Mouse (Mus musculus) liver, embryonic 16.5 days (tissue): ENCODE measurements around the gene Tmem108. TPM values are rescaled to one million over a fixed set of nuclear protein-coding genes. Genes with fewer than 3 reads are reported as not detected.

Experiments
- ATAC-seq: fragments of 200-750 bp; cut with Nextera tagmentation; 2 replicates; pipeline ENCODE4 v1.8.0; 2017; ENCODE audit warnings: low read depth, mild to moderate bottlenecking, moderate number of reproducible peaks, moderate library complexity
- H3K27ac ChIP-seq: fragments of 300-500 bp; sonication (generic); 2 replicates; pipeline ENCODE4 v1.5.1; 2014; ENCODE audit warnings: mild to moderate bottlenecking, low read length
- H3K27me3 ChIP-seq: fragments of 300-500 bp; sonication (generic); 2 replicates; pipeline ENCODE4 v1.6.1; 2014; ENCODE audit warnings: low read depth, low read length, mixed read lengths; ENCODE audit not compliant: control insufficient read depth, insufficient read depth
- H3K36me3 ChIP-seq: fragments of 300-500 bp; sonication (generic); 2 replicates; pipeline ENCODE4 v1.6.1; 2014; ENCODE audit warnings: mild to moderate bottlenecking; ENCODE audit not compliant: control insufficient read depth, insufficient read depth
- H3K4me1 ChIP-seq: fragments of 300-500 bp; sonication (generic); 2 replicates; pipeline ENCODE4 v1.6.1; 2014; ENCODE audit warnings: low read depth, low read length, mixed read lengths; ENCODE audit not compliant: control insufficient read depth
- H3K4me2 ChIP-seq: fragments of 300-500 bp; sonication (generic); 2 replicates; pipeline ENCODE4 v1.6.1; 2014; ENCODE audit warnings: low read depth, low read length, mixed read lengths
- H3K4me3 ChIP-seq: fragments of 300-500 bp; sonication (generic); 2 replicates; pipeline ENCODE4 v1.5.1; 2014; ENCODE audit warnings: low read depth, mild to moderate bottlenecking, low read length
- H3K9ac ChIP-seq: fragments of 300-500 bp; sonication (generic); 2 replicates; pipeline ENCODE4 v1.6.1; 2014; ENCODE audit warnings: low read depth, low read length
- H3K9me3 ChIP-seq: fragments of 300-500 bp; sonication (generic); replicated peaks from 2 replicates; pipeline ENCODE4 v1.6.1; 2016; ENCODE audit warnings: low read length; ENCODE audit not compliant: control insufficient read depth
- WGBS: fragments of 180-500 bp; shearing (Covaris S2); extraction: QIAGEN DNeasy Blood & Tissue Kit; methylation state at CpG from one replicate; pipeline ENCODE4 v1.1.7; 2014; ENCODE audit not compliant: insufficient replicate concordance; 5-methylcytosine and 5-hydroxymethylcytosine counted together
- polyA plus RNA-seq: library from polyadenylated mRNA; unstranded; fragments of >200 nt; fragmentation: Nextera tagmentation; extraction: Ambion mirVana; gene quantifications from 2 replicates; pipeline ENCODE4 v1.2.1, GENCODE M21; 2015

Gene Tmem108
- polyA plus RNA-seq, 1 experiment from 2014 or later: 1.9 TPM

DNA sequence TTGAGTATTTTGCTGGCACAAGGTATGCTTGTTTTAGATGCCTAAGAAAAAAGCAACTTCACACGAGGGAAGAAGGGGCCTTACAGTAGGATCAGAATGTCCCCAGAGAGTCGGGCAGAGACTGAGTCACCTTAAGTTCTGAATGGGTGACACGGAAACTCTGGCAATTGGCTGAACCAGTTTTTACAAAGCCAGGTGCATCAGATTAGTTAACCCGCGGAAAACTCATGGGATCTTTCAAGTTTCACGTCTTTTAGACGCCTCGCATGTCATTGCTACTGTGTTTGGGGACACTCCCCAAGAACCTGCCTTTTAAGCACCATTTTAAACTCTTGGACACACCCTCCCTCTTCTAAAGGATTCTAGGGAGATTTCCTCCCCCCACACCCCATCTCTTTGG lies 1.3 kb downstream of the Tmem108 start:
- H3K27me3 ChIP-seq: peaks cover 35% of the 10 kb centered on the region
- H3K27ac ChIP-seq: no peak overlapping the region
- WGBS: 27% methylated on average over 8 of the region's 8 CpGs
- no peak overlapping the region for H3K9ac ChIP-seq
- no peaks in the 10 kb centered on the region; the same call in 1 of the 2 replicates for H3K4me1 ChIP-seq
- H3K4me2 ChIP-seq: no peak overlapping the region
- no peak overlapping the region for H3K4me3 ChIP-seq
- H3K36me3 ChIP-seq: no peaks in the 10 kb centered on the region
- no peak for ATAC-seq
- no peaks in the 10 kb centered on the region for H3K9me3 ChIP-seq

DNA sequence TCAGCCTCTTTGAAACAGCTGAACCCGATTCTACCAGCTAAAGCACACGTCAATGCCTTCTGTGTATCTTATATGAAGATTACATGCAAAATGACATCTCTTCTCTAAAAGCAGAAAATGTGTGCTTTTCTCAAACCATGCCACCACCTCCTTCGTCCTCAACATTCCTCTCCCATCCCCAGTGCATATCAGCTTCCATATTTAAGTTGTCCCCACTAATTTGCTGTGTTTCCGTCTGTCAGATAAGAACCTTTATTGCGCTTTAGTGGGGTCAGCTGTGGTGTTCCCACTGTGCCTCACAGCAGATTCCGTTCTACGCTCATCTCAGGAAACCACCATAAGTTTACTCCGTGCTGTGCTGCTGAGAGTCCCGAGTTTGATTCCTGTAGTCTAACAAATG lies 1.8 kb downstream of the Tmem108 start:
- ATAC-seq: no peak
- Histone ChIP-seq H3K36me3 (no peaks in the 10 kb centered on the region), H3K27ac (no peak overlapping the region), H3K4me3 (no peak overlapping the region), H3K9me3 (no peaks in the 10 kb centered on the region), H3K9ac (no peak overlapping the region), H3K4me1 (no peaks in the 10 kb centered on the region; the same call in 1 of the 2 replicates), H3K27me3 (peaks cover 35% of the 10 kb centered on the region), H3K4me2 (no peak overlapping the region)
- 32% methylated on average over 9 of the region's 9 CpGs for WGBS

DNA sequence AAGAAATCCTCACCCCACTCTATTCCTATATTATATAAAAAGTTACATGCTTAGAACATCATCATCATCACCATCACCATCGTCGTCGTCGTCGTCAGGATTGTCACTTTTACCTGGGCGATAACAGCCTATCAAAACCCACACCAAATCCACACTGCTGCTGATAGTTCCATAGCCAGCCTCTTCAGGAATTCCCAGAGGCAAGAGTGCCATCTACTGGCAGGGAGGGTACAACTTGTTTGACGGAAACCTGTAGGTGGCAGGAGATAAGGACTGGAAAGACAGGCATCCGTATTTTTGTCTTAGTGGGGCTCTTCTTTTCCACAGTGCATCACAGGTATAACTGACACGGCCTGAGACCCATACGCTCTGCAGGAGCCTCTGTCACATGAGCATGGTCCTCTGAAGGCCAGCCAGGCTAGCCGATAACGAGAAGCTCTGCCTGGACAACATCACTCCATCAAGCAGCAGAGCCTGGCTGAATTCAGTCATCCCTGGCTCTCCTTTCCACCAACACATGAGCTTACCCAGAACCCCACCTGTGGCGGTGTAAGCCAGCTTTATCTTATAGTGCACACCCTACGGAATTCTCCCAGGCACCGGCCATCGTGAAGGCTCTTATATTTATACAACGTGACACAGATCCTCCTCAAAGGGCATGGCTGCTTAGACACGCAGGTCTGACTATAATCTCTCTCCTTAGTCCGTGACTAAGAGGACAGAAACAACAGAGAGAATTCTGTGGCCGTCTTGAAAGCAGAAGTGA lies 2.5 kb downstream of the Tmem108 start:
- Histone ChIP-seq H3K27me3 (peaks cover 35% of the 10 kb centered on the region), H3K36me3 (no peaks in the 10 kb centered on the region), H3K4me2 (no peak overlapping the region), H3K9ac (no peak overlapping the region), H3K4me1 (no peaks in the 10 kb centered on the region; the same call in 1 of the 2 replicates), H3K9me3 (no peaks in the 10 kb centered on the region), H3K4me3 (no peak overlapping the region), H3K27ac (no peak overlapping the region)
- no peak for ATAC-seq
- 20% methylated on average over 20 of the region's 20 CpGs for WGBS

DNA sequence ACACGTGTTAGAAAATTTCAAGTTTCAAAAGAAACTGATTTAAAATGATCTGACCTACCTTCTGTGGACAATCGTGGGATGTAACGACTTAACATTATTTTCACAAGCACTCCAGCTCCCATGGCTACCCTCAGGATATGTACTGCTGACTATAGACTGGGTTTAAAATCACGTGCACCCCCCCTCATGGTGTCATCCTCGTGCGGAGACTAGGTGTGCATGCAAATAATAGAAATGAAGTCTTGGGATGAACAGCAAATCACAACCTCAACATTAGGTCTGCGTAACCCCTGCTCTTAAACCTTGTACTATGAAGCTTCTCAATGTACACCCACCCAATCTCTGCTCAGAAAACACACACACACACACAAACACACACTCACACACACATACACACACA lies 3.4 kb downstream of the Tmem108 start:
- no peak overlapping the region for H3K27ac ChIP-seq
- H3K9me3 ChIP-seq: no peaks in the 10 kb centered on the region
- H3K9ac ChIP-seq: no peak overlapping the region
- no peak overlapping the region for H3K4me3 ChIP-seq
- H3K27me3 ChIP-seq: peaks cover 33% of the 10 kb centered on the region
- H3K36me3 ChIP-seq: no peaks in the 10 kb centered on the region
- no peak for ATAC-seq
- 68% methylated on average over 7 of the region's 7 CpGs for WGBS
- no peaks in the 10 kb centered on the region; the same call in 1 of the 2 replicates for H3K4me1 ChIP-seq
- H3K4me2 ChIP-seq: no peak overlapping the region

DNA sequence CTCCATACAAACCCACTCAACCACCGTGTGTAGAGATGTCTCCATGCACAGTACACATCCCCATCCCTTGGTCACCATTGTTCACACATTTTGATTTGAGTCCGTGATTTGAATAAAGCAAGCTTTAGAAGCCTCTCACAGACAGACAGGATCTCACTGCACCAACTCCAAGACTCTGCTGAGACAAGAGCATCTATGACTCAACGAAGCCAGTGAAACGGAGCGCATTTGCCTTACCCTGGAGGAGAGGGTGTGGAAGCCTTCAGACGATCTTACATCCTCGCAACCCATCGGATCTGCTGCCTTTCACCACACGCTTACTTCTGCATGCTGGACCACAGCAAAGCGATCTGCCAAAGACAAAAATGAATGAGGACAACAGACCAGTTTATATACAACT lies 9.0 kb downstream of the Tmem108 start:
- no peaks in the 10 kb centered on the region for H3K36me3 ChIP-seq
- no peak overlapping the region for H3K27ac ChIP-seq
- 63% methylated on average over 10 of the region's 10 CpGs for WGBS
- H3K4me3 ChIP-seq: no peak overlapping the region
- H3K9me3 ChIP-seq: no peaks in the 10 kb centered on the region
- H3K9ac ChIP-seq: no peak overlapping the region
- H3K4me2 ChIP-seq: no peak overlapping the region
- no peaks in the 10 kb centered on the region for H3K27me3 ChIP-seq
- no peaks in the 10 kb centered on the region for H3K4me1 ChIP-seq
- ATAC-seq: no peak

DNA sequence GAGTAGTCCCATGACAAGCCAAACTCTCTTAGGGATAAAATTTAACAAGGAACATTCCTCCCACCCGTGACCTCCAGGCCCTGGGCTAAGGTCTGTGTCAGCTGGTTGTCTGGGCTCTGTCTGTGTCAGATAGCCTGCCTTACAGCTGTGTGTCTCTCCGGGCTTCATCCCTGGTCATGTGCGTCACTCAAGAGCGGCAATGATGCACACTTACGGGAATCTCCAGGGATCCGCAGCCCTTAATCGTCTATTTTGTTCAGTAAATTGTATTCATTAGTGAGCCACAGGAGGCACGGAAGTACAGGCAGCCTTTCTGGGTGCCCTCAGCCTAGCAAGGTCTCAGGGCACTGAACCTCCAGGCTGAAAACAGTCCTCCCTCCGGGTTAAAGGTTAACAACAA lies 10.1 kb downstream of the Tmem108 start:
- ATAC-seq: no peak
- no peaks in the 10 kb centered on the region for H3K27me3 ChIP-seq
- H3K27ac ChIP-seq: no peak overlapping the region
- no peaks in the 10 kb centered on the region for H3K4me1 ChIP-seq
- no peak overlapping the region for H3K9ac ChIP-seq
- H3K36me3 ChIP-seq: no peaks in the 10 kb centered on the region
- WGBS: 66% methylated on average over 9 of the region's 9 CpGs
- H3K4me3 ChIP-seq: no peak overlapping the region
- H3K9me3 ChIP-seq: no peaks in the 10 kb centered on the region
- no peak overlapping the region for H3K4me2 ChIP-seq

DNA sequence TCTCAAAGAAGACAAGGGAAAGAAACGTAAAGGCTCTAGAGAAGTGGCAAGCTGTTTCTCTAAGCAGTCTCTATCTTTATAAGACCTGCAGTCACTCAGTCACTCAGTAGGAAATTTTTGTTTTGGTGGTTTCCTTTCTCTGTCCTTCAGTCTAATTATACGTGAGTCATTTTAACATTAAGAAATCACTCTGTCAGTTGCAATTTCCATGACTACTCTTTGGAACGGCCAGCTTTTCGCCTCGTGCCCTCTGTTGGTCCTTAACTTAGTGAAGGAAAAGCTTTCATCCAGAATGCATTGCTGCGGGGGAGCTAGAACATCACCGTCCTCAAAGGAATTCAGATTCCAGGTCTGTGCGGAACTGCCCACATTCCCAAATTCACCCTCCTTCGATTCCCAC lies 11.1 kb downstream of the Tmem108 start:
- Histone ChIP-seq H3K4me2 (no peak overlapping the region), H3K4me1 (no peaks in the 10 kb centered on the region), H3K27me3 (no peaks in the 10 kb centered on the region), H3K4me3 (no peak overlapping the region), H3K9me3 (no peaks in the 10 kb centered on the region), H3K27ac (no peak overlapping the region), H3K9ac (no peak overlapping the region), H3K36me3 (no peaks in the 10 kb centered on the region)
- WGBS: 67% methylated on average over 9 of the region's 9 CpGs
- no peak for ATAC-seq

DNA sequence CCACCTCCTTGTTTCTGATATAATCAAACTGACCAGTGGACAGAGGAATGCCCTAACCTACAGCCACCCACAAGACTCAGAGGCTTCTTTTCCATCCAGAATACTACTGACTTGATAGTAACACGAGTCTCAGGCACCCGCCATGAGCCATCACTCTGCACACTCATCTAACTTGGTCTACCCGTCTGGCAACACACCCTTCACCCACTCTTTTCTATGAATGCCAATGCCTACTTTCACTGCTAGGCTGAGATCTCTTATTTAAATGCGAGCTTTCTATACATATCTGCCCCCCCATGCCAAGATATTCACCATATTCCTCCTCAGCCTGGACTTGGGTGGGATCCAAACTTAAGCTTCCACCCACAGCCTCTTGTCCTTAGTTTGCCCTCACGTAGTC lies 15.0 kb downstream of the Tmem108 start:
- Histone ChIP-seq H3K4me3 (no peak overlapping the region), H3K4me2 (no peak overlapping the region), H3K9ac (no peak overlapping the region), H3K27ac (no peak overlapping the region), H3K9me3 (no peaks in the 10 kb centered on the region), H3K4me1 (no peaks in the 10 kb centered on the region), H3K27me3 (no peaks in the 10 kb centered on the region), H3K36me3 (no peaks in the 10 kb centered on the region)
- 70% methylated on average over 5 of the region's 5 CpGs for WGBS
- no peak for ATAC-seq

DNA sequence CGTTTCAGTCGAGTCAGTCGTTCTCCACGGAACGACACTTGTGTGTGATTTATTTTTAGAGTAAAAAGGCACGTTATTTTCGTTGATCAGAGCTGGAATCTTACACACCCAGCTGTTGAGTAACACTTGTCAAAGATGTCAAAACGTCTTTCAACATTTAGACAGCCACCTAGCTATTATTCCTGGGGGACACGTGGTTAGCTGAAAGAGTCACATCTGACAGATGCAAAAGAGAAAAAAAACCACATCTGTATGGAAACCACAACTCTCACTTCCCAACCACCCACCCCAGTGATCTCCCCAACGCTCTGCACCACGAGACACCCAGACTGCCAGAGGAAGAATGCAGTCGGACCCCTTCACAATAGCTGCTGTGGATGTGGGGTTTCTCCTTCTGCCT lies 21.5 kb downstream of the Tmem108 start:
- Histone ChIP-seq H3K4me1 (no peaks in the 10 kb centered on the region), H3K9ac (no peak overlapping the region), H3K4me2 (no peak overlapping the region), H3K27me3 (no peaks in the 10 kb centered on the region), H3K9me3 (no peaks in the 10 kb centered on the region), H3K4me3 (no peak overlapping the region), H3K36me3 (no peaks in the 10 kb centered on the region), H3K27ac (no peak overlapping the region)
- ATAC-seq: no peak
- 23% methylated on average over 12 of the region's 12 CpGs for WGBS
